Mouse (Mus musculus): ENCODE results near the gene Dip2b. TPM values are rescaled to one million over a fixed set of nuclear protein-coding genes. Genes with fewer than 3 reads are reported as not detected.

Dip2b gene
- polyA plus RNA-seq, 1 experiment from 2014 or later, result 32.6 TPM

GRCm38 (mm10) chr15:100109916-100110315 lies 71.5 kb downstream of the Dip2b start:
- no peak overlapping the region for H3K27ac ChIP-seq (ENCODE audit: low read depth, low read length)
- WGBS, result 81% methylated on average over 3 of the region's 3 CpGs
- no peaks in the 10 kb centered on the region for H3K9me3 ChIP-seq (ENCODE audit: control insufficient read depth, low read length)

GRCm38 (mm10) chr15:100111891-100112290 lies 73.4 kb downstream of the Dip2b start:
- Histone ChIP-seq H3K9me3 (ENCODE audit: control insufficient read depth, low read length) (no peaks in the 10 kb centered on the region), H3K36me3 (ENCODE audit: control insufficient read depth, insufficient read depth, low read length) (no peaks in the 10 kb centered on the region), H3K27ac (ENCODE audit: low read depth, low read length) (no peak overlapping the region), H3K9ac (replicated peaks; ENCODE audit: low read depth, low read length) (no peak overlapping the region), H3K4me2 (ENCODE audit: low read depth, low read length) (no peak overlapping the region), H3K27me3 (ENCODE audit: control insufficient read depth, insufficient read depth, low read length) (no peaks in the 10 kb centered on the region), H3K4me3 (ENCODE audit: low read depth, low read length) (no peak overlapping the region), H3K4me1 (ENCODE audit: control insufficient read depth, insufficient read depth, low read length) (peaks cover 14% of the 10 kb centered on the region)
- 77% methylated on average over 9 of the region's 9 CpGs for WGBS
- ATAC-seq (ENCODE audit: low read depth), result no peak

More at GRCm38 (mm10) chr15:100109916-100110315, 71.5 kb downstream of the Dip2b start:
- Histone ChIP-seq H3K36me3 (ENCODE audit: control insufficient read depth, insufficient read depth, low read length) (no peaks in the 10 kb centered on the region), H3K4me3 (ENCODE audit: low read depth, low read length) (no peak overlapping the region), H3K9ac (replicated peaks; ENCODE audit: low read depth, low read length) (no peak overlapping the region), H3K4me1 (ENCODE audit: control insufficient read depth, insufficient read depth, low read length) (peaks cover 14% of the 10 kb centered on the region), H3K4me2 (ENCODE audit: low read depth, low read length) (no peak overlapping the region), H3K27me3 (ENCODE audit: control insufficient read depth, insufficient read depth, low read length) (no peaks in the 10 kb centered on the region)
- ATAC-seq (ENCODE audit: low read depth), result no peak

- no peak overlapping the region for H3K9ac ChIP-seq (replicated peaks; ENCODE audit: low read depth, low read length)
- H3K4me1 ChIP-seq (ENCODE audit: control insufficient read depth, insufficient read depth, low read length), result peaks cover 10% of the 10 kb centered on the region; the same call in 1 of the 2 replicates
- H3K4me3 ChIP-seq (ENCODE audit: low read depth, low read length), result no peak overlapping the region
- no peaks in the 10 kb centered on the region for H3K36me3 ChIP-seq (ENCODE audit: control insufficient read depth, insufficient read depth, low read length)
- WGBS, result 85% methylated on average over 9 of the region's 9 CpGs
- no peak for ATAC-seq (ENCODE audit: low read depth)
- no peaks in the 10 kb centered on the region for H3K27me3 ChIP-seq (ENCODE audit: control insufficient read depth, insufficient read depth, low read length)
- H3K4me2 ChIP-seq (ENCODE audit: low read depth, low read length), result no peak overlapping the region
- H3K27ac ChIP-seq (ENCODE audit: low read depth, low read length), result no peak overlapping the region
- no peaks in the 10 kb centered on the region for H3K9me3 ChIP-seq (ENCODE audit: control insufficient read depth, low read length)
These were observed 74.0 kb downstream of the Dip2b start for GRCm38 (mm10) chr15:100112309-100112966.

GRCm38 (mm10) chr15:100113343-100114275 lies 75.1 kb downstream of the Dip2b start:
- Histone ChIP-seq H3K36me3 (ENCODE audit: control insufficient read depth, insufficient read depth, low read length) (peaks cover 7% of the 10 kb centered on the region), H3K9ac (replicated peaks; ENCODE audit: low read depth, low read length) (no peak overlapping the region), H3K4me3 (ENCODE audit: low read depth, low read length) (no peak overlapping the region), H3K4me1 (ENCODE audit: control insufficient read depth, insufficient read depth, low read length) (0 out of 2 replicates have a peak, but pooled peaks cover 7% of the 10 kb centered on the region), H3K27me3 (ENCODE audit: control insufficient read depth, insufficient read depth, low read length) (no peaks in the 10 kb centered on the region), H3K27ac (ENCODE audit: low read depth, low read length) (no peak overlapping the region), H3K9me3 (ENCODE audit: control insufficient read depth, low read length) (no peaks in the 10 kb centered on the region), H3K4me2 (ENCODE audit: low read depth, low read length) (no peak overlapping the region)
- peak; percentile 49; the same call in 1 of the 2 replicates for ATAC-seq (ENCODE audit: low read depth)
- WGBS, result 16% methylated on average over 10 of the region's 10 CpGs

- H3K36me3 ChIP-seq (ENCODE audit: control insufficient read depth, insufficient read depth, low read length), result peaks cover 7% of the 10 kb centered on the region
- no peak overlapping the region for H3K27ac ChIP-seq (ENCODE audit: low read depth, low read length)
- no peak overlapping the region for H3K4me2 ChIP-seq (ENCODE audit: low read depth, low read length)
- no peak overlapping the region for H3K9ac ChIP-seq (replicated peaks; ENCODE audit: low read depth, low read length)
- H3K4me1 ChIP-seq (ENCODE audit: control insufficient read depth, insufficient read depth, low read length), result 0 out of 2 replicates have a peak, but pooled peaks cover 7% of the 10 kb centered on the region
- no peaks in the 10 kb centered on the region for H3K27me3 ChIP-seq (ENCODE audit: control insufficient read depth, insufficient read depth, low read length)
- no peak overlapping the region for H3K4me3 ChIP-seq (ENCODE audit: low read depth, low read length)
- 94% methylated on average over 3 of the region's 3 CpGs for WGBS
- no peaks in the 10 kb centered on the region for H3K9me3 ChIP-seq (ENCODE audit: control insufficient read depth, low read length)
- no peak for ATAC-seq (ENCODE audit: low read depth)
These were observed 77.0 kb downstream of the Dip2b start for GRCm38 (mm10) chr15:100115416-100115815.

- no peak overlapping the region for H3K4me3 ChIP-seq (ENCODE audit: low read depth, low read length)
- H3K27ac ChIP-seq (ENCODE audit: low read depth, low read length), result no peak overlapping the region
- ATAC-seq (ENCODE audit: low read depth), result no peak
- H3K9ac ChIP-seq (replicated peaks; ENCODE audit: low read depth, low read length), result no peak overlapping the region
- H3K36me3 ChIP-seq (ENCODE audit: control insufficient read depth, insufficient read depth, low read length), result peaks cover 7% of the 10 kb centered on the region
- H3K4me2 ChIP-seq (ENCODE audit: low read depth, low read length), result no peak overlapping the region
- no peaks in the 10 kb centered on the region for H3K9me3 ChIP-seq (ENCODE audit: control insufficient read depth, low read length)
- WGBS, result 87% methylated on average over 13 of the region's 13 CpGs
- no peaks in the 10 kb centered on the region for H3K27me3 ChIP-seq (ENCODE audit: control insufficient read depth, insufficient read depth, low read length)
- 0 out of 2 replicates have a peak, but pooled peaks cover 7% of the 10 kb centered on the region for H3K4me1 ChIP-seq (ENCODE audit: control insufficient read depth, insufficient read depth, low read length)
These were observed 77.9 kb downstream of the Dip2b start for GRCm38 (mm10) chr15:100116325-100116724.

- Histone ChIP-seq H3K4me2 (ENCODE audit: low read depth, low read length) (no peak overlapping the region), H3K4me1 (ENCODE audit: control insufficient read depth, insufficient read depth, low read length) (no peaks in the 10 kb centered on the region), H3K9ac (replicated peaks; ENCODE audit: low read depth, low read length) (no peak overlapping the region), H3K27ac (ENCODE audit: low read depth, low read length) (no peak overlapping the region), H3K27me3 (ENCODE audit: control insufficient read depth, insufficient read depth, low read length) (no peaks in the 10 kb centered on the region), H3K36me3 (ENCODE audit: control insufficient read depth, insufficient read depth, low read length) (peaks cover 7% of the 10 kb centered on the region), H3K9me3 (ENCODE audit: control insufficient read depth, low read length) (no peaks in the 10 kb centered on the region), H3K4me3 (ENCODE audit: low read depth, low read length) (no peak overlapping the region)
- no peak for ATAC-seq (ENCODE audit: low read depth)
- 82% methylated on average over 6 of the region's 6 CpGs for WGBS
These were observed 80.8 kb downstream of the Dip2b start for GRCm38 (mm10) chr15:100119225-100119788.

- Histone ChIP-seq H3K27me3 (ENCODE audit: control insufficient read depth, insufficient read depth, low read length) (no peaks in the 10 kb centered on the region), H3K4me1 (ENCODE audit: control insufficient read depth, insufficient read depth, low read length) (peaks cover 3% of the 10 kb centered on the region; the same call in 1 of the 2 replicates), H3K4me2 (ENCODE audit: low read depth, low read length) (no peak overlapping the region), H3K4me3 (ENCODE audit: low read depth, low read length) (no peak overlapping the region), H3K27ac (ENCODE audit: low read depth, low read length) (no peak overlapping the region), H3K9me3 (ENCODE audit: control insufficient read depth, low read length) (no peaks in the 10 kb centered on the region), H3K9ac (replicated peaks; ENCODE audit: low read depth, low read length) (no peak overlapping the region), H3K36me3 (ENCODE audit: control insufficient read depth, insufficient read depth, low read length) (peaks cover 7% of the 10 kb centered on the region)
- 91% methylated on average over 6 of the region's 6 CpGs for WGBS
- no peak for ATAC-seq (ENCODE audit: low read depth)
These were observed 83.0 kb downstream of the Dip2b start for GRCm38 (mm10) chr15:100121437-100121836.

All from neural tube, embryonic 14.5 days (tissue).